Mouse (Mus musculus) liver, embryonic 14.5 days (tissue): ENCODE measurements around the gene Inhbb. TPM values are rescaled to one million over a fixed set of nuclear protein-coding genes. Genes with fewer than 3 reads are reported as not detected.

Experiments
- ATAC-seq: fragments of 200-750 bp; cut with Nextera tagmentation; 2 replicates; pipeline ENCODE4 v1.8.0; 2017; ENCODE audit warnings: moderate number of reproducible peaks, mild to moderate bottlenecking, moderate library complexity; ENCODE audit not compliant: insufficient read depth
- DNase-seq, 3 experiments: peaks; one replicate each; pipeline ENCODE4 v3.0.0-alpha.2; 2012 to 2013; ENCODE audit warnings: low read depth in 3 of 3, low spot score in 3 of 3
- H3K27ac ChIP-seq: fragments of 300-500 bp; sonication (generic); 2 replicates; pipeline ENCODE4 v1.5.1; 2014; ENCODE audit warnings: moderate library complexity, mild to moderate bottlenecking, control low read depth, inconsistent platforms
- H3K27me3 ChIP-seq: fragments of 300-500 bp; sonication (generic); 2 replicates; pipeline ENCODE4 v1.6.1; 2014; ENCODE audit warnings: mild to moderate bottlenecking, low read length, moderate library complexity; ENCODE audit not compliant: control insufficient read depth, insufficient read depth
- H3K36me3 ChIP-seq: fragments of 300-500 bp; sonication (generic); replicated peaks from 2 replicates; pipeline ENCODE4 v1.6.1; 2014; ENCODE audit warnings: low read depth; ENCODE audit not compliant: control insufficient read depth, insufficient read depth
- H3K4me1 ChIP-seq, 2 experiments: fragments of 200-500 bp in 1 of 2; fragments of 300-500 bp in 1 of 2; sonication (generic) in 1 of 2; replicated peaks; 2 replicates each; pipeline ENCODE4 v1.6.1; 2012 to 2014; ENCODE audit warnings: antibody characterized with exemption in 1 of 2, inconsistent platforms in 1 of 2, low read length in 1 of 2; ENCODE audit not compliant: control insufficient read depth in 2 of 2, insufficient read depth in 2 of 2
- H3K4me2 ChIP-seq: fragments of 300-500 bp; sonication (generic); 2 replicates; pipeline ENCODE4 v1.6.1; 2014; ENCODE audit warnings: low read depth, mild to moderate bottlenecking, control low read depth, moderate library complexity
- H3K4me3 ChIP-seq, 2 experiments: fragments of 200-500 bp in 1 of 2; fragments of 300-500 bp in 1 of 2; sonication (generic) in 1 of 2; 2 replicates each; pipeline ENCODE4 v1.5.1; 2012 to 2014; ENCODE audit warnings: low read depth in 2 of 2, low read length in 2 of 2, mild to moderate bottlenecking in 2 of 2, control low read depth in 1 of 2, inconsistent platforms in 1 of 2, moderate library complexity in 1 of 2; ENCODE audit not compliant: insufficient read depth in 1 of 2
- H3K9ac ChIP-seq: fragments of 300-500 bp; sonication (generic); replicated peaks from 2 replicates; pipeline ENCODE4 v1.6.1; 2014; ENCODE audit warnings: mild to moderate bottlenecking, control low read depth, moderate library complexity
- H3K9me3 ChIP-seq: fragments of 300-500 bp; sonication (generic); 2 replicates; pipeline ENCODE4 v1.6.1; 2016; ENCODE audit warnings: low read length, mixed read lengths; ENCODE audit not compliant: control insufficient read depth
- CTCF ChIP-seq: IDR thresholded peaks from 2 replicates; pipeline ENCODE4 v1.5.1; 2016; ENCODE audit warnings: antibody characterized with exemption, low read depth, control low read depth
- EP300 ChIP-seq: IDR thresholded peaks from 2 replicates; pipeline ENCODE4 v1.6.1; 2016; ENCODE audit warnings: antibody characterized with exemption, low read depth
- WGBS: fragments of 180-500 bp; shearing (Covaris S2); extraction: QIAGEN DNeasy Blood & Tissue Kit; methylation state at CpG from one replicate; pipeline ENCODE4 v1.1.7; 2014; ENCODE audit not compliant: insufficient replicate concordance; 5-methylcytosine and 5-hydroxymethylcytosine counted together
- polyA plus RNA-seq, 2 experiments: library from polyadenylated mRNA; depleted of rRNA in 1 of 2; stranded (reverse) in 1 of 2; unstranded in 1 of 2; fragments of >200 nt; fragmentation: Nextera tagmentation in 1 of 2; extraction: Ambion mirVana in 1 of 2; gene quantifications; 2 replicates each; pipeline versions ENCODE4 v1.2.1 to v1.2.3; 2012 to 2014

Gene Inhbb
- polyA plus RNA-seq, 2 experiments = 0.03 to 0.08 TPM

- TF ChIP-seq EP300 (no peak), CTCF (no peak)
Measured at GRCm38 (mm10) chr1:119419151-119420105, 2.6 kb downstream of the Inhbb start.

GRCm38 (mm10) chr1:119417991-119418390, 4.1 kb downstream of the Inhbb start:
- TF ChIP-seq EP300 = no peak
- TF ChIP-seq CTCF = no peak
- 68% methylated on average over 8 of the region's 8 CpGs for WGBS

More at GRCm38 (mm10) chr1:119419151-119420105, 2.6 kb downstream of the Inhbb start:
- ATAC-seq (no peak), DNase-seq (no peak)
- Histone ChIP-seq H3K9ac (no peak overlapping the region), H3K4me3 (no peak overlapping the region), H3K4me2 (no peak overlapping the region), H3K36me3 (no peaks in the 10 kb centered on the region), H3K4me1 (no peaks in the 10 kb centered on the region), H3K9me3 (no peaks in the 10 kb centered on the region), H3K27me3 (peaks cover 56% of the 10 kb centered on the region), H3K27ac (no peak overlapping the region)
- 8% methylated on average over 28 of the region's 29 CpGs for WGBS

GRCm38 (mm10) chr1:119417542-119417941, 4.5 kb downstream of the Inhbb start:
- Histone ChIP-seq H3K27ac (no peak overlapping the region), H3K4me1 (no peaks in the 10 kb centered on the region), H3K9ac (no peak overlapping the region), H3K36me3 (no peaks in the 10 kb centered on the region), H3K9me3 (no peaks in the 10 kb centered on the region), H3K4me3 (no peak overlapping the region), H3K27me3 (peaks cover 42% of the 10 kb centered on the region), H3K4me2 (no peak overlapping the region)
- 61% methylated on average over 20 of the region's 20 CpGs for WGBS
- ATAC-seq = no peak
- no peak for DNase-seq
- TF ChIP-seq EP300 (no peak), CTCF (no peak)

More at GRCm38 (mm10) chr1:119417991-119418390, 4.1 kb downstream of the Inhbb start:
- Histone ChIP-seq H3K4me2 (no peak overlapping the region), H3K4me3 (no peak overlapping the region), H3K4me1 (no peaks in the 10 kb centered on the region), H3K9ac (no peak overlapping the region), H3K27me3 (peaks cover 46% of the 10 kb centered on the region), H3K36me3 (no peaks in the 10 kb centered on the region), H3K9me3 (no peaks in the 10 kb centered on the region), H3K27ac (no peak overlapping the region)
- no peak for DNase-seq
- no peak for ATAC-seq

DNA sequence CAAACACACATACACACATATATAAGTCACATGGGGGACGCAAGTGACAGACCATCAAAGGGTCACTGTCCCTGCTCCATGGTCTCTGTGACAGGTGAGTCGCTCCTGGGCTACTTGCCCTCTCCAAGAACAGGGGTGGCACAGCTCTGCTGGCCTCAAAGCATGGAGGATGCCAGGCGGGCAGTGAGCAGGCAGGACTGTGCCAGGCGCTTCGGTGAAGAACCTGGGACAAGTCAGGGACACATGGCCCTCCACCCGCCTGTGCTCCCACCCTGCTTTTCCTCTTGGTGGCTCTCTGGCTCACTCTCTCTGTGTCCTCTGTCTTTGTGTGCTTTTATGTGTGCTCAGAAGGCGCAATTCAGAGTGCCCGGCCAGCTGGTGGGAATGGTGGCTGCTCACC, 5.4 kb downstream of the Inhbb start:
- no peak overlapping the region for H3K4me2 ChIP-seq
- DNase-seq = no peak
- peaks cover 32% of the 10 kb centered on the region for H3K27me3 ChIP-seq
- no peak overlapping the region for H3K4me3 ChIP-seq
- TF ChIP-seq CTCF = no peak
- TF ChIP-seq EP300 = no peak
- WGBS = 70% methylated on average over 8 of the region's 8 CpGs
- H3K36me3 ChIP-seq = no peaks in the 10 kb centered on the region
- no peak overlapping the region for H3K27ac ChIP-seq
- no peaks in the 10 kb centered on the region for H3K4me1 ChIP-seq
- no peaks in the 10 kb centered on the region for H3K9me3 ChIP-seq
- no peak overlapping the region for H3K9ac ChIP-seq
- no peak for ATAC-seq

DNA sequence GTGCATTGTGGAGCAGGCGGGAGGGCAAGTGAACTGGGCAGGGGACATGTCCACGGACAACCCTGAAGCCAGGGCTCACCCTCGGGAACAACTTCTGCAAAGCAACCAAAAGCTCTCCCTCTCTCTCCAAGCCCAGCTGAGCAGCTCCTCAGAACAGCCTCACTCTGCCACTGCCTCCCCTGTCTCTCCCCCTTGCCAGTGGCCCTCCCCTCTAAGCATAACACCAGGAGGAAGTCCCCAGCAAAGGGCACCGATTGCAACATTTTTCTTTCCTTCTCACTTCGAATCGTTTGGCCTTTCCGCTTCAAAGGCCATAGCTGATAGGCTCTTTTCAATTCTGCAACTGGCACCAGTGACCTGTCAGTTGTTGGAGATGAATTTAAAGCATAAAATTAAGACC, 5.9 kb downstream of the Inhbb start:
- no peak for TF ChIP-seq CTCF
- no peak for TF ChIP-seq EP300
- H3K36me3 ChIP-seq = no peaks in the 10 kb centered on the region
- ATAC-seq (no peak), DNase-seq (no peak)
- H3K9ac ChIP-seq = no peak overlapping the region
- peaks cover 28% of the 10 kb centered on the region for H3K27me3 ChIP-seq
- no peaks in the 10 kb centered on the region for H3K9me3 ChIP-seq
- WGBS = 38% methylated on average over 7 of the region's 7 CpGs
- no peak overlapping the region for H3K4me3 ChIP-seq
- no peak overlapping the region for H3K27ac ChIP-seq
- H3K4me1 ChIP-seq = no peaks in the 10 kb centered on the region
- no peak overlapping the region for H3K4me2 ChIP-seq
